Mouse (Mus musculus) ES-Bruce4 (cell line): ENCODE results near the gene Atg7.

ENCODE experiments used
- CTCF ChIP-seq: IDR thresholded peaks from one replicate; pipeline ENCODE4 v1.8.1; 2011; ENCODE audit warnings: low read depth, low read length
- POLR2A ChIP-seq: IDR thresholded peaks from one replicate; pipeline ENCODE4 v1.8.1; 2011; ENCODE audit warnings: low read length; ENCODE audit not compliant: insufficient read depth

DNA sequence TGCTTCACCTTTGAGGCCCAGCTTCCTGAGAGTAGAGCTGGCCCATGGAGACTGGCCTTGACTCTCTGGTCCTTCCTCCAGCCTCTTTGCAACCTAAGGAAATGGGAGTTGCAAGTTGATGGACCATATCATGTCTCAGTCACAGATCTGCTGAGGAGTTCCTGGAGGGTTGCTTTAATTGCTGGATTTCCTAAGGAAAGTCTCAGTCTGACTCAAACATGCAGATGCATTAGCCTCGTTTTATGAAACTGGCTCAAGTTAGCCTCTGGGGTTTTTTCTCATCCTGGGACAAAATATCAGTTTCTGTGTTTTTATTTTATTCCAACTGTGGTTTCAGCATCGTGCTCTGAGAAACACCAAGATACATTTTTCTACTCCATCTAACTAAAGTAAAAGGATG is 137.7 kb downstream of the Atg7 start:
- TF ChIP-seq CTCF = no peak
- TF ChIP-seq POLR2A = no peak
